Mouse (Mus musculus): ENCODE measurements around the gene Cntnap5a. TPM values are rescaled to one million over a fixed set of nuclear protein-coding genes. Genes with fewer than 3 reads are reported as not detected.
"Not testable (repeated sequence)": the region's sequence is repeated elsewhere in the genome, so short reads cannot be mapped to it uniquely, and the experiment has no call there.

Cntnap5a gene
- total and polyA plus RNA-seq, 3 experiments = not detected

DNA sequence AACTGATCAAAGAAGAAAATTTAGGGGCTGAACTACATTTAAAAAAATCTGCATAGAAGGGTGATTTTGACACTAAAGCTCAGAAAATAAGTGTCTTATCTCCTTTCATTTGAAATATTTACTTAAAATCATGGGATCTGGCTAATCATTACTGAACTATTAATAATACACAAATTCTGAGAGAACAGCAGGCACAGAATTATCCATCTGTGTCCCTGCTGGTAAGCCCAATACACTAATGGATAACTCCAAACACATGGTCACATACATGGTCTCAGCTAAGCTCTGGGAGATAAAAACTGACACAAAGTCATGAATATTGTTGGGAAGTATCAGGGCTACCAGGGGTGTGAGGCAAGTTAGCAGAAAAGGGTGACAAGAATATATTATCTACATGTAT, 447.9 kb downstream of the Cntnap5a start:
- TF ChIP-seq ZC3H11A (IDR thresholded peaks at IDR 0.05; ENCODE audit: low read depth, low read length) (no peak), ZMIZ1 (IDR thresholded peaks at IDR 0.05; ENCODE audit: low read depth, low read length) (no peak), ZKSCAN1 (IDR thresholded peaks at IDR 0.05; ENCODE audit: borderline replicate concordance, low read depth, low read length) (no peak)
- in situ Hi-C loops (cut with MboI; ENCODE audit: low pct_ligation_motif_present, low pct_unique_long_range_greater_than_20kb, low sequenced_read_pairs) = no loop called here
- Histone ChIP-seq H3K27ac (ENCODE audit: insufficient read depth, low read depth) (no peak overlapping the region), H3K4me1 (ENCODE audit: control insufficient read depth in 1 of 2, insufficient read depth in 2 of 2) (no peaks in the 10 kb centered on the region), H3K4me2 (ENCODE audit: insufficient read depth, low read depth, poor library complexity, severe bottlenecking) (no peak overlapping the region), H3K4me3 (replicated peaks in 1 of 3; ENCODE audit: low read depth in 2 of 3, low read length in 2 of 3, poor library complexity in 1 of 3) (no peak overlapping the region), H3K36me3 (replicated peaks in 1 of 2; ENCODE audit: control insufficient read depth in 1 of 2, insufficient read depth in 1 of 2, low read length in 1 of 2) (no peaks in the 10 kb centered on the region), H3K27me3 (replicated peaks) (no peaks in the 10 kb centered on the region), H3K79me2 (replicated peaks; ENCODE audit: control insufficient read depth, extremely low read depth, insufficient read depth, poor library complexity, severe bottlenecking) (no peaks in the 10 kb centered on the region), H3K9me3 (replicated peaks; ENCODE audit: low read length) (peaks cover 19% of the 10 kb centered on the region), H3K9ac (ENCODE audit: insufficient read depth, low read depth) (no peak overlapping the region)
- dilution Hi-C loops (cut with MboI; ENCODE audit: extremely low pct_ligation_motif_present, extremely low pct_unique_long_range_greater_than_20kb, low sequenced_read_pairs) = no loop called here
- no peak for DNase-seq (ENCODE audit: extremely low read depth)

DNA sequence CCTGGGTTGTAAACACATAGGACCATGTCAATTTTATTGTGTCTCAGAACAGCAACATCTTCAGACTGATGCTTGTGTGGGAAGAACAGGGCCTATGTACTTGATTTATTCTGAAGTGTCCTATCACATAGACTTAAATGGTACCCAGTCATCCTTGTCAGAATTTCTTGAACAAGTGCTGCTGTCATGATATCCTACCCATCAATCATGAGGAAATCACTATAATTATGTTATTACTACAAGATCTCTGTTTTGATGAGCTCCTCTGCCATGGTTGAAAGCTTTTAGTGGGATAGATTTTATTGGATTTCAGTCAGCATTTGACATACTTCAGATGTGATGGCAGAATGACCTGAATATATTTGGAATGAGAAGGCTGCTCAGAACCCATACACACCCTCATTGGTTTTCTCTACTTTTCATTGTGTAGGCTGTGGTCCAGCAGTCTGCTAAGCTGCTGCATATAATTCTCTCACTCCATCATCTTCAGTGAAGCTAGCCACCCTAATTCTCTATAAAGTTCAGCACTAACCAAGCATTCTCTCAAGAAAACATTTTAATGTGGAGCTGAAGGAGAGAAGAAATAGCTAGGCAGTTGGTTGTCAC, 465.3 kb downstream of the Cntnap5a start:
- dilution Hi-C loops (cut with MboI; ENCODE audit: extremely low pct_ligation_motif_present, extremely low pct_unique_long_range_greater_than_20kb, low sequenced_read_pairs) = no loop called here
- in situ Hi-C loops (cut with MboI; ENCODE audit: low pct_ligation_motif_present, low pct_unique_long_range_greater_than_20kb, low sequenced_read_pairs) = no loop called here

DNA sequence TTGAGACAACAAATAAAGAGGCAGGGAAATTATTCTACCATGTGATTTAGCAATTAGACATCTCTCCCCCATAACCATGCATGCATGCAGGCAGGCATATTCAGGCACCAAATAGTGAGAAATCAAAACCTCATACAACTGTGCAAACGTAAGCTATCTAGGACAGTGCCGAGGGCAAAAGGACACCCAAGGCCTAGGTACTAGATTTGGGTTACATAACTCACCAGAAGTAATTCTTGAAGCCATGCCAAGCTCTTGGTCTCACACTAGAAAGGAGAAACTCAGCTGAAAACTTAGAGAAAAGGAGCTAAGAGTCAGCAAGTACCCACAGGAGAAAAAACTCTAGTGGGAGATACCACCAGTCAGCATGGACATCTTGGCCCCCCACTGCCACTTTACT, 499.9 kb downstream of the Cntnap5a start:
- Histone ChIP-seq H3K27me3 (replicated peaks) (no peaks in the 10 kb centered on the region), H3K79me2 (replicated peaks; ENCODE audit: control insufficient read depth, extremely low read depth, insufficient read depth, poor library complexity, severe bottlenecking) (no peaks in the 10 kb centered on the region), H3K4me2 (ENCODE audit: insufficient read depth, low read depth, poor library complexity, severe bottlenecking) (no peak overlapping the region), H3K4me3 (replicated peaks in 1 of 3; ENCODE audit: low read depth in 2 of 3, low read length in 2 of 3, poor library complexity in 1 of 3) (no peak overlapping the region), H3K36me3 (replicated peaks in 1 of 2; ENCODE audit: control insufficient read depth in 1 of 2, insufficient read depth in 1 of 2, low read length in 1 of 2) (no peaks in the 10 kb centered on the region), H3K27ac (ENCODE audit: insufficient read depth, low read depth) (no peak overlapping the region), H3K9ac (ENCODE audit: insufficient read depth, low read depth) (no peak overlapping the region), H3K4me1 (ENCODE audit: control insufficient read depth in 1 of 2, insufficient read depth in 2 of 2) (no peaks in the 10 kb centered on the region), H3K9me3 (replicated peaks; ENCODE audit: low read length) (peaks cover 41% of the 10 kb centered on the region)
- DNase-seq (ENCODE audit: extremely low read depth) = no peak
- in situ Hi-C loops (cut with MboI; ENCODE audit: low pct_ligation_motif_present, low pct_unique_long_range_greater_than_20kb, low sequenced_read_pairs) = no loop called here
- TF ChIP-seq MAX (IDR thresholded peaks at IDR 0.05; ENCODE audit: low read length) = no peak
- dilution Hi-C loops (cut with MboI; ENCODE audit: extremely low pct_ligation_motif_present, extremely low pct_unique_long_range_greater_than_20kb, low sequenced_read_pairs) = no loop called here

More for the DNA sequence above, 465.3 kb downstream of the Cntnap5a start:
- H3K4me3 ChIP-seq (replicated peaks in 1 of 3; ENCODE audit: low read depth in 2 of 3, low read length in 2 of 3, poor library complexity in 1 of 3) = no peak overlapping the region
- no peaks in the 10 kb centered on the region for H3K4me1 ChIP-seq (ENCODE audit: control insufficient read depth in 1 of 2, insufficient read depth in 2 of 2)
- H3K9me3 ChIP-seq (replicated peaks; ENCODE audit: low read length) = peaks cover 34% of the 10 kb centered on the region
- no peaks in the 10 kb centered on the region for H3K36me3 ChIP-seq (replicated peaks in 1 of 2; ENCODE audit: control insufficient read depth in 1 of 2, insufficient read depth in 1 of 2, low read length in 1 of 2)
- no peak overlapping the region for H3K9ac ChIP-seq (ENCODE audit: insufficient read depth, low read depth)
- H3K27ac ChIP-seq (ENCODE audit: insufficient read depth, low read depth) = no peak overlapping the region
- DNase-seq (ENCODE audit: extremely low read depth) = no peak
- H3K27me3 ChIP-seq (replicated peaks) = no peaks in the 10 kb centered on the region
- TF ChIP-seq HCFC1 (IDR thresholded peaks at IDR 0.05; ENCODE audit: low read depth, low read length) = no peak
- TF ChIP-seq MAZ (IDR thresholded peaks at IDR 0.05; ENCODE audit: low read depth, low read length) = no peak
- TF ChIP-seq MAX (IDR thresholded peaks at IDR 0.05; ENCODE audit: low read length) = no peak
- TF ChIP-seq MEF2A (IDR thresholded peaks at IDR 0.05; ENCODE audit: borderline replicate concordance, low read depth, low read length) = no peak
- no peak for TF ChIP-seq KAT2A (IDR thresholded peaks at IDR 0.05; ENCODE audit: insufficient replicate concordance, low read length)
- no peak for TF ChIP-seq NELFE (IDR thresholded peaks at IDR 0.05; ENCODE audit: low read depth, low read length)
- TF ChIP-seq ZKSCAN1 (IDR thresholded peaks at IDR 0.05; ENCODE audit: borderline replicate concordance, low read depth, low read length) = no peak
- no peak for TF ChIP-seq SMC3 (IDR thresholded peaks at IDR 0.05; ENCODE audit: low read depth, low read length)
- TF ChIP-seq RCOR1 (conservative IDR thresholded peaks at IDR 0.05; ENCODE audit: low read depth, low read length) = no peak
- no peak for TF ChIP-seq E2F4 (IDR thresholded peaks at IDR 0.05; ENCODE audit: insufficient replicate concordance, low read depth, low read length)
- TF ChIP-seq CHD2 (IDR thresholded peaks at IDR 0.05; ENCODE audit: low read length) = no peak
- no peak for TF ChIP-seq CTCF (conservative IDR thresholded peaks at IDR 0.05 in 1 of 2, IDR thresholded peaks at IDR 0.05 in 1 of 2; ENCODE audit: low read depth in 2 of 2, low read length in 2 of 2)
- TF ChIP-seq ZMIZ1 (IDR thresholded peaks at IDR 0.05; ENCODE audit: low read depth, low read length) = no peak
- no peak for TF ChIP-seq EP300 (IDR thresholded peaks at IDR 0.05; ENCODE audit: low read length)
- TF ChIP-seq CHD1 (IDR thresholded peaks at IDR 0.05; ENCODE audit: low read depth, low read length) = no peak
- TF ChIP-seq USF1 (IDR thresholded peaks at IDR 0.05; ENCODE audit: low read depth, low read length) = no peak
- no peak for TF ChIP-seq JUND (conservative IDR thresholded peaks at IDR 0.05; ENCODE audit: low read depth, low read length)
- TF ChIP-seq NRF1 (IDR thresholded peaks at IDR 0.05; ENCODE audit: low read depth, low read length) = no peak
- no peak for TF ChIP-seq TCF12 (IDR thresholded peaks at IDR 0.05; ENCODE audit: low read depth, low read length)
- no peak overlapping the region for H3K4me2 ChIP-seq (ENCODE audit: insufficient read depth, low read depth, poor library complexity, severe bottlenecking)
- no peaks in the 10 kb centered on the region for H3K79me2 ChIP-seq (replicated peaks; ENCODE audit: control insufficient read depth, extremely low read depth, insufficient read depth, poor library complexity, severe bottlenecking)

DNA sequence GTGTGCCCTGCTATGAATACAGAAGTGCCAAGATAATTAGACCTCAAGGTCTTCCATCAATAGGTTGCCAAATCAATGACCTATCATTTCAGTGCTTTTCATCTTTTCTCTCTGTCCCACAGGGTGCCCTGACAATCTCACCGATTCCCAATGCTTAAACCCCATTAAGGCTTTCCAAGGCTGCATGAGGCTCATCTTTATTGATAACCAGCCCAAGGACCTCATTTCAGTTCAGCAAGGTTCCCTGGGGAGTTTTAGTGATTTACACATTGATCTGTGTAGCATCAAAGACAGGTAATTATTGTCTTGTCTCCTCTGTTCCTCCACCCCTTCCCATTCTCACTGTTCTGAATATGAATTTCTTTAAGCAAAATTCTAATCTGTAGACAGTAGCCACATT, 503.6 kb downstream of the Cntnap5a start:
- not testable (repeated sequence) for H3K9ac ChIP-seq (ENCODE audit: insufficient read depth, low read depth)

More for the DNA sequence above, 503.6 kb downstream of the Cntnap5a start:
- H3K4me1 ChIP-seq (ENCODE audit: control insufficient read depth in 1 of 2, insufficient read depth in 2 of 2); H3K4me3 ChIP-seq (replicated peaks in 1 of 3; ENCODE audit: low read depth in 2 of 3, low read length in 2 of 3, poor library complexity in 1 of 3); dilution Hi-C loops (cut with MboI; ENCODE audit: extremely low pct_ligation_motif_present, extremely low pct_unique_long_range_greater_than_20kb, low sequenced_read_pairs); in situ Hi-C loops (cut with MboI; ENCODE audit: low pct_ligation_motif_present, low pct_unique_long_range_greater_than_20kb, low sequenced_read_pairs); H3K36me3 ChIP-seq (replicated peaks in 1 of 2; ENCODE audit: control insufficient read depth in 1 of 2, insufficient read depth in 1 of 2, low read length in 1 of 2); H3K4me2 ChIP-seq (ENCODE audit: insufficient read depth, low read depth, poor library complexity, severe bottlenecking); H3K27ac ChIP-seq (ENCODE audit: insufficient read depth, low read depth); H3K27me3 ChIP-seq (replicated peaks); H3K79me2 ChIP-seq (replicated peaks; ENCODE audit: control insufficient read depth, extremely low read depth, insufficient read depth, poor library complexity, severe bottlenecking); DNase-seq (ENCODE audit: extremely low read depth): not testable (repeated sequence)
- peaks cover 34% of the 10 kb centered on the region for H3K9me3 ChIP-seq (replicated peaks; ENCODE audit: low read length)
